Mouse (Mus musculus) brown adipose tissue, adult 24 weeks (tissue): Measurements from ENCODE around the gene Ankrd6. TPM values are rescaled to one million over a fixed set of nuclear protein-coding genes. Genes with fewer than 3 reads are reported as not detected.

Source experiments
- H3K27ac ChIP-seq: fragments of 200-500 bp; replicated peaks from 2 replicates; pipeline ENCODE4 v1.5.1; 2012; ENCODE audit warnings: low read depth, mild to moderate bottlenecking, low read length
- H3K4me1 ChIP-seq: fragments of 200-500 bp; 2 replicates; pipeline ENCODE4 v1.6.1; 2012; ENCODE audit warnings: low read length, mixed read lengths; ENCODE audit not compliant: control insufficient read depth, insufficient read depth, insufficient read length
- H3K4me3 ChIP-seq: fragments of 200-500 bp; 2 replicates; pipeline ENCODE4 v1.5.1; 2012; ENCODE audit warnings: low read depth, mild to moderate bottlenecking, low read length, moderate library complexity; ENCODE audit not compliant: insufficient read depth
- polyA plus RNA-seq: library from polyadenylated mRNA; stranded (reverse); fragments of >200 nt; gene quantifications from 2 replicates; pipeline ENCODE4 v1.2.4, GENCODE M21; 2012; ENCODE audit not compliant: missing spikeins, insufficient read depth, insufficient read length

Gene Ankrd6
- polyA plus RNA-seq, 1 experiment: 0.59 TPM

DNA sequence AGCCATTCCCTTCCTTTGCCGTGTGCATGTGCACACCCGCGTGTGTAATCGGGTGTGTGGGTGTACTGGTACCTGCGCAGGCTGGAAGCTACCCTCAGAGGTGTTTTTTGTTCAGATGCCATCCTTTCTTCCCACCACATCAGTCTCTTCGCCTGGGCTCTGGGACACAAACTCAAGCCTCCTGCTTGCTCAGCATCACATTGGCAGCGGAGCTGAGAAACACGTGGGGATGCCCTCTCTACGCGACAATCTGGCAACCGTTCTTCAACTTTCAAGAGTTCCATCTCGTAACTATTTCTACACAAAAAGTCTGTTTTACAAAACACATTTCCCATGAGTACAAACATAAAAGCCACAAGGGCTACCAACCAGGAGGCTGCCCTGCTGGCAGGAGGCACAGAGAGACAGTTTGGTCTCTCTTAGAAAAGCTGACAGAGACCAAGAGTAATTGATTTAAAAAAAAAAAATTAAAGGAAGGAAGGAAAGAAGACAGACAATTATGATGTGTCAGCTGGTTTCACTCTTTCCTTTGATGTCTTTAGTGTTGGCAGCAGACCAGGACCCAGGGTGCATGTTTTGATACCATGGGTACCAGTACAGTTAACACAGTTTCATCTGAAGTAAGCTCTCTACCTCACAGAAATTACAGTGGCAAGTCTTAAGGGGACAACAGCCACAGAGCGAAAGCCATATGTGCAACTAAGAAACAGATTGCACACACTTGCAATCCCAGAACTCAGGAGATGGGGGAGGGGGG is 21.8 kb downstream of the Ankrd6 start:
- Histone ChIP-seq H3K4me3 (no peak overlapping the region), H3K4me1 (no peaks in the 10 kb centered on the region), H3K27ac (no peak overlapping the region)

DNA sequence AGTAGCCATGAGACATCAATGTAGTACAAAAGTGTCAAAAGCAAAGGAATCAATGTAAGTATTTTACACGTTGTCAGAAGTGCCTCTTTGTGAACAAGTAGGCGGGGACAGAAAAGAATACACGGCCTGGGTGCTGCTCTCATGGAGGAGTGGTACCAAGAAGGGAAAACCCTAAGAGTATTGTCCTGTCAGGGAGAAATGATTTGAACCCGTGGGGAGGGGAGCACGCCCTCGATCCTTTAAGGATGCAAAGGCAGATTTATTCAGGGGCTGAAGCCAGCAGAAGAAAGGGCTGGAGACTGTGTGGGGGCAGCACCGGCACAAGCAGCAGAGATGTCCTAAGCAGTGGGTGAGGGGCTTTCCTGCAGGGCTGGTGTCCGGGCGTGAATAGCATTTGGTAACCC is 26.7 kb downstream of the Ankrd6 start:
- Histone ChIP-seq H3K4me3 (no peak overlapping the region), H3K4me1 (no peaks in the 10 kb centered on the region), H3K27ac (no peak overlapping the region)

DNA sequence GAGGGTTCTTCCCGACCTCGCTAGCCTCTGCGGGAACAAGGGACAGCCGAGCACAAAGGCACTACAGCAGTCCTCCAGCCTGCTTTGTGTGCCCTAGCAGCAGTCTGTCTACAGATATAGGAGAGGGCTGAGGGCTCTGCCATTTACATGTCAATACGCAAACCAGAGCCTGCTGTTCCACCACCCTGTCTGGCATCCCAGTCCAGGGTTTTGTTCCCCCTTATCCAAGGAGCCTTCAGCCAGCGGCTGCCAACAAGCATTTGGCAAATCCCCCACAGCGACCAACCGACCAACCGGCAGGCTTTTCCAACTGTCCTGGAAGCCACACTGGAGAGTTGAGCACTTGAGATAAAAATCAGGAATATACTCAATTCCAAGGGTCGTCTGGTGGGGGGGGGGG is 27.2 kb downstream of the Ankrd6 start:
- Histone ChIP-seq H3K4me1 (no peaks in the 10 kb centered on the region), H3K27ac (no peak overlapping the region), H3K4me3 (no peak overlapping the region)

DNA sequence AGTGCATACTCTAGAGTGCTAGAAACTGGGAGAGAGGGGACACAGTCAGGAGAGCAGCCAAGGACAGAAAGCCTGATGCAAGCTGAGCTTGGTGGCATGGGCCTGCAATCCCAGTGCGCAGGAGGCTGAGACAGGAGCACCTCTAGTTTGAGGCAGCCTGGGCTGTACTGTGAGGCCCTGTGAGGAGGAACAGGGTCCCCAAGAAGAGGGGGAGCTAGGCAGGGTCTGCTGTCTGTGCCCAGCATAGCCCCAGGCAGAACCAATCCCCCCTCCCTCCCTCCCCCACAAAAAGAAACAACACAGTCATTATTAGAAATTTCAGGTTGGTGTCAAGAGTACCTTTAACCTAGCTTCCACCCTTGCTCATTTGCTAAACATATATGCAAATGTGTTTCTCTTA is 27.8 kb downstream of the Ankrd6 start:
- Histone ChIP-seq H3K4me1 (no peaks in the 10 kb centered on the region), H3K27ac (no peak overlapping the region), H3K4me3 (no peak overlapping the region)

DNA sequence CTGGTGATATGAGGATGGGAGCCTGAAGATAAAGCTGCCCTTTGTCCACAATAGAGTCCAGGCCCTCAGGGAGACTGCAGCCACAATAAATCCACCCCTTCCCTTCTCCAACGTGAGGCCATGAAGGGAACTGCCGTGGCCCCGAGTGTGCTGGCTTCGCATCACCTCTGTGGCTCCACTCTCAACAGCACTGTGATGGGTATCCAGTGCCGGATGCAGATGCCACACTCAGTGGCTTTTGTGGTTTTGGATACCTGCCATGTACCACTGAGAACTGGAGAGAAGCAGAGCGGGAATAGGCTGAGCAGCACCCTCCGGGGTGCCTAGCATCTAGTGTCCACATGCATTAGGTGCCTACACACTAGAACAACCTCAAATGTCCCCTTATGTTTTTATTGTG is 29.8 kb downstream of the Ankrd6 start:
- Histone ChIP-seq H3K4me3 (no peak overlapping the region), H3K27ac (no peak overlapping the region), H3K4me1 (no peaks in the 10 kb centered on the region)

DNA sequence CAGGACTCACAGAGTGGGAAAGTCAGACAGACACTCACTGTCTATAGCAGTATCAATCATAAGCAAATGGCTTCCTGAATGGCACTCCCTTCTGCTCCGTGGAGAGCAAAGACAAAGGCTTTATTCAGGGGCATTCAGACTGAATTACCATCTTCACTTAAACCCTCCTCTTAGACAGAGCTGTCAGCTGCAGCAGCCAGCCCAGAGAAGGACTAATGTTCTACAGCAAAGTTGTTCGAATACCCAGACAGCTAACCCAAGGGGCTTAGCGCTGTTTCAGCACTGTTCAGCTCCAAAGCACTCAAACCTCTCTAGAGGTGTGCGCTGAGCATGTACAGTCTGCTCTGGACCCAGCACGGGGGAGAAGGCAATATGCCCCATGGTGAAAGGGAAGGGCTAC is 32.1 kb downstream of the Ankrd6 start:
- no peak overlapping the region for H3K27ac ChIP-seq
- H3K4me1 ChIP-seq: no peaks in the 10 kb centered on the region
- H3K4me3 ChIP-seq: no peak overlapping the region

DNA sequence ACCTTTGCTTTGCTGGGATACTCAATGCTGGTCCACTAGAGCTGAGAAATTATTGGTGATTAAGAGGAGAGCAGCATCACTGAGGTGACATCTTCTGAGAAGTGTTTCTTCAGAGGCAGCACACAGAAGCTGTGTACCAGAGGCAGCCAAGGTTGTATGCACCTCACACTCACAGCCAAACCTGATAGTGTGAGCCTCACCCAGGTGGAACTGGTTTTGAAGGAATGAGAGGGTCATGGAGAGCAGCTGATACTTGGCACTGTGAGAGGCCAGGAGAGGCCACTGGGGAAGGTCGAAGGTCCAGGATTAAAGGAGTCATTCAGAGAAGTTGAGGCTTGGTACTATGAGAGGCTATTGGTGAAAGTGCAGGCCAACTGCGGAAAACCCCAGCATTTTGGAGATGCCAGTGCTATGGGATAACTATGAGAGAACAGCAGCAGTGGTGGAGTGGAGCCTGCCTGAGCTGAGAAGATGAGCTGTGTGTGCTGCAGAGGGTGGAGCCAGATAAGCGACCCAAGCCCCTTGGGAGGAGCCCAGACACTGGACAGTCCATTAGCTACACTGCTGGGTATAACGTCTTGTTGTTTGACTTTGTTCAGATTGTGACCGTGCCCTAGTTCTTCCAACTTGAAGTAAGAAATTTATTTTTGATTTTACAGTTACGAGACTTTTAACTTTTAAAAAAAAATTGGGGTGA is 33.8 kb downstream of the Ankrd6 start:
- Histone ChIP-seq H3K4me3 (no peak overlapping the region), H3K4me1 (no peaks in the 10 kb centered on the region), H3K27ac (no peak overlapping the region)

DNA sequence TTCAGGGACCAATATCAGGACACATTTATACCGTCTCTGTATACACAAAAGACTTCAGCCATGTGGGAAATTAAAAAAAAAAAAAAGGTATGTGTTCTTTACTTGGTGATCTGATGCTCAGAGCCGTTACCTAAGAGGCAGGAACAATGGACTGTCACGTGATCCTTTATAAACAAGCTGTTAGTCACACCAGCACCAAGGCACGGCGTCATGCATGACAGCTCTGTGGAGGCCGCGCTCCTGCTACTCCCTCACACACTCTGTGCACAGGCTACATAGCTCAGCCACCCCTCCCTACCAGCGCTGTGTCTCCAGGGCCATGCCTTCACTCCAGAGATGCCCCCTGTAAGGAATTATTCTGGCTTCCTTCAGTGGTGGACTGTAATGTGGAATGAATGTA is 34.7 kb downstream of the Ankrd6 start:
- no peak overlapping the region for H3K27ac ChIP-seq
- H3K4me3 ChIP-seq: no peak overlapping the region
- no peaks in the 10 kb centered on the region for H3K4me1 ChIP-seq

DNA sequence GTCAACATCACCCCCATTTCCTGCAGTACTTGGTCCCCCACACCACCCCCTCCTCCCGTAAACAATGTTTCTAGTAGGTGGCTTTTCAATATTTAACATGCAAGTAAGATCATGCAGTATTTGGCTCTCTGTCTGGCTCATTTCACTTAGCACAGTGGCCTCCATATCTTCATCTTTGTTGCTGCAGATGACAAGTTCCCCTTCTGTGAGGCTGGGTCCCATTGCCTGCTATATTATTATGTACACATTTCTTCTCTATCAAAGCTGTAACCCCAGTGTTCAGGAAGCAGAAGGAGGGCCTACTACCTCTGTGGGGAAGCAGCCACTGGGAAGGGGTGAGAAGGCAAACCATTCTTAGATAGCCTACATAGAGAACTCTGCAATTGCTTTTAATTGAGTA is 40.6 kb downstream of the Ankrd6 start:
- Histone ChIP-seq H3K4me1 (no peaks in the 10 kb centered on the region), H3K27ac (no peak overlapping the region), H3K4me3 (no peak overlapping the region)

DNA sequence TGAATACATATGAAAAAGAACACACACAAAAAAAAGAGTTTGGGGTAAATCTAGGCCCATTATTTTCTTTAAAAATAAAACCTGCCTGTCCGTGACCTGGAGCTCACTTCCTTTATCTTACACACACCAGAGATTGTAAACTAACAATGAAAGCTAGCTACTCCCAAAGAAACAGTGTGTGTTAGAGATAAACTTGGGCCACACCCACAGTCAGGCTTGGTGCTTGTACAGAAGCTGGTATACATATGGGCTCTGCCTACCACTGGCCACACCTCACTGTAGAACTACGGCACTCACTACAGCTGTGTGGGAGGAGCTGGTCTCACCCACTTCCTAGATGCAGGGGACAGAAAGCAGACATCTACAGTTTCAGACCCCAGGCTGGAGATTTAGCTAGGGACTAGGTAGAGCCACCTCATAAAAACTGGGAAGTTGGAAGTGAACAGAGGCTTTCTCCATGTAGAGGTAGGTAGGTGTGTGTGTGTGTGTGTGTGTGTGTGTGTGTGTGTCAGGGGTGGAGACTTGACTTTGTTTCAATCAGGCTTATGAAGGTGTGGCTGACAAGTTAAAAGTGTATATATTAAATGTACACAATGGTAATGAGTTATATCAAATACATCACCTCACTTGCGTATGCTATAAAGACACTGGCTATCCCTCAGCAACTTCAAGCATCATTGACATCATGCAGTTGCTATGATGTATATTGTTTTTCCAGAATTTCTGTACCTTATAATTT is 41.2 kb downstream of the Ankrd6 start:
- no peak overlapping the region for H3K27ac ChIP-seq
- H3K4me3 ChIP-seq: no peak overlapping the region
- H3K4me1 ChIP-seq: no peaks in the 10 kb centered on the region

DNA sequence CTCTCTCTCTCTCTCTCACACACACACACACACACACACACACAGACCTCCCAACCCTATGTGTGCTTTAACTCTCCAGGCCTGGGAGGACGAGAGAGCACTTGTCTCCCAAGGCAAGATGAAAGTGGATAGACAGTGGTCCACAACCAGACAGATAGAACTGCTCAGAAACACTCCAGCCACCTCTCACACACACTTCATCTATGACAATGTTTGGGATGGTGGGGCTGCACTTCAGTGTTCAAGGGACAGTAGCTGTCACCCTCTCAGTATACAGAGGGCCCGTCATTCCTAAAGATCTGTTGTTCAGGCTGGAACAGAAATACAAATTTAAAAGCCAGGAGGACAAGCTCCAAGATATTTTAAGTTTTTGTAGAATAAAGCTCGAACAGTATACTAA is 43.0 kb downstream of the Ankrd6 start:
- H3K4me1 ChIP-seq: no peaks in the 10 kb centered on the region
- no peak overlapping the region for H3K27ac ChIP-seq
- no peak overlapping the region for H3K4me3 ChIP-seq

DNA sequence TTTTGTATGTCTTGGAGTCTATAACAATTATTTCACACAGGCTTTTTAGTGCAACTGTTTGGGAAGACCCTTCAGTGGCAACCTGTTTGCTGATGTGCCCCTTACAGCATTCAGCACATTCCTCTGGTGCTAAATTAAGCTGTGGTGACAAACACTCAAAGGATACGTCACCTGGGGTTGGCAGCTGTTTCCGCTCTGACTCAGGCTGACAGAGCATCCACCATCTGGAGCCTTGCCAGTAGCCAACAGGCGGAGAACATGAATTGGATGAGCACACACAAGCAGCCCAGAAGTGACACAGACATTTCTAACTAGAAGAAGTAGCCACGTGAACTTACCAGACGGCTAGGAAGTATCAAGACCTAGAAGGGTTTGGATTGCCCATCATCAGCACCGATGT is 44.0 kb downstream of the Ankrd6 start:
- no peak overlapping the region for H3K27ac ChIP-seq
- no peaks in the 10 kb centered on the region for H3K4me1 ChIP-seq
- H3K4me3 ChIP-seq: no peak overlapping the region

DNA sequence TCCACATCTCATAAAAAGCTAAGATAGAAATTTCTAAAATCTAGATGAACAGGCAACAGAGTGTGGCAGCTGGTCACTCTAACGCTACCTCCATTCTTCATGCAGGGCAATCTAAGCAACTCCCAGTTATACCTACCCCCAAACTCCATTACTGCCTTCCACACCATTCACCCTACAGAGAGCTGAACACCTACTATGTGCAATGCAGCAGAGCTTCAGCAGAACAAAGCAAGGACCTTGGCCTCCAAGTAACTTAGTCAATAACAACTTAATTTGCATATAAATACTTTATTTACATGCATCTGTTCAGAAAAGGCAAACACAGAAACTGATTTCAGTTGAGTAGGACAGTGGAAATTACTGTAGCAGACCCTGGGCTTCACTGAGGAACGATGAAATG is 44.7 kb downstream of the Ankrd6 start:
- Histone ChIP-seq H3K4me3 (no peak overlapping the region), H3K4me1 (no peaks in the 10 kb centered on the region), H3K27ac (no peak overlapping the region)

DNA sequence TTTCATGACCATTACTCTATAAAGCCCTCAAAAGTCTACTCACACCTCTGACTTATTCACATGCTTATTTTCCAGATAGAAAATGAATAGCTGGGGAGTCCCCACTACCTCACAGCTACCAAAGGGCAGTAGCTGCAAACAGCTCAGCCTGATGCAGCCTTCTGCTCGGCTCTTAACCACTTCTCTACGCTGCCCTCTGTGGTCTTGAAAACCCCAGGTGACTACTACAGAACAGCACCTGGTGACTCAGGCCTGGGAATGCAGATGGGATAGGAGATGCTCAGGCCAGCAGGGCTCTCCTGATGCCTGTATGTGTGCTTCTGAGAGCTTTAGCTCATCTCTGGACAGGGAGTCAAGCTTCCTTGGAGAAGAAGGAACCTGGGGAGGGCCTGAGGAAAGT is 45.3 kb downstream of the Ankrd6 start:
- Histone ChIP-seq H3K27ac (no peak overlapping the region), H3K4me1 (no peaks in the 10 kb centered on the region), H3K4me3 (no peak overlapping the region)

DNA sequence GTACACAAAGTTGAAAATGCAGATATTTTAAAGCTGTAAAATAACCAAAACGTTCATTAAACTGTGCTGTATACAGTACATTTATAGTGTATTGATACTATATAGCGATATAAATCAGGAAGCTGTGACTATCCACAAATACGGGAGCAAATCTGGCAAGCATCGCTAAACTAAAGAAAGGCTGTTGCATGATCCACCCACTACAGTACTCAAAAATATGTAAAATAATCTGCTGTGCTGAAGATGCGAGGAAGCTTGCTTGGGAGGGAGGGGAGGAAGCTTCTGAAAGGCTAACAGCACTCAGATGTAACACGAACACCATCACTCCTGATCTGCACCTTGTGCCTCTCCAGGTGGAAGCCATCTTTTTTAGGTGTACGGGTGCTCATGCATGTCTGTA is 46.8 kb downstream of the Ankrd6 start:
- H3K27ac ChIP-seq: no peak overlapping the region
- H3K4me1 ChIP-seq: no peaks in the 10 kb centered on the region
- H3K4me3 ChIP-seq: no peak overlapping the region

DNA sequence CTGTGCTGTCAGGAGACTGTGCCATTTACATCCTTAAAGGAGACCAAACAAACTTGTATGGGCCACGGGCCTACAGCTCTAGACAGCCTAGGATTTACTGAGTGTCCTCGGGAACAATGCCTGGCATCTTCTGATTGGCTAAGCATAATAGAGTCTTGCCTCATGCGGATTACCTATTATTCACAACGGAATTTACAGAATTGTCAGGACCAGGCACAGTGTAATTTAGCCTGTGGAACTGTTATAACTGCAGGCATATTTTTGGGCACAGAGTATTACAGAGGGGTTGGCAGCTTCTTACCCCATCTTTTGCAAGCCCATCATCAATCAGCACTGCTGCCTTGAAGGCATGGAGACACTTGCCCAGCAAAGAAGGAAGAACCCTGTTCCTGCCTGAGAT is 51.6 kb downstream of the Ankrd6 start:
- Histone ChIP-seq H3K27ac (no peak overlapping the region), H3K4me1 (no peaks in the 10 kb centered on the region), H3K4me3 (no peak overlapping the region)
